Mouse (Mus musculus): Measurements from ENCODE around the gene Ifi205. TPM values are rescaled to one million over a fixed set of nuclear protein-coding genes. Genes with fewer than 3 reads are reported as not detected.
"Not testable (repeated sequence)": the region's sequence is repeated elsewhere in the genome, so short reads cannot be mapped to it uniquely, and the experiment has no call there.

Ifi205 gene
- polyA plus RNA-seq, 1 experiment from 2014 or later = 0.16 TPM

- Histone ChIP-seq H3K4me3 (no peak overlapping the region), H3K9me3 (no peaks in the 10 kb centered on the region), H3K4me1 (replicated peaks) (no peaks in the 10 kb centered on the region), H3K36me3 (no peaks in the 10 kb centered on the region), H3K27ac (no peak overlapping the region), H3K27me3 (ENCODE audit: insufficient read depth, poor library complexity, severe bottlenecking) (no peaks in the 10 kb centered on the region)
- DNase-seq (ENCODE audit: low spot score) = no peak
- WGBS = 97% methylated on average over 3 of the region's 3 CpGs
Observed at GRCm38 (mm10) chr1:174038480-174038879, 6.9 kb upstream of the Ifi205 start.

- WGBS = 71% methylated on average over 4 of the region's 4 CpGs
- no peaks in the 10 kb centered on the region for H3K36me3 ChIP-seq
- H3K27me3 ChIP-seq (ENCODE audit: insufficient read depth, poor library complexity, severe bottlenecking) = no peaks in the 10 kb centered on the region
- no peaks in the 10 kb centered on the region for H3K4me1 ChIP-seq (replicated peaks)
- H3K9me3 ChIP-seq = no peaks in the 10 kb centered on the region
- no peak overlapping the region for H3K27ac ChIP-seq
- H3K4me3 ChIP-seq = no peak overlapping the region
- DNase-seq (ENCODE audit: low spot score) = no peak
Observed at GRCm38 (mm10) chr1:174035841-174036240, 4.2 kb upstream of the Ifi205 start.

- H3K36me3 ChIP-seq; H3K4me1 ChIP-seq (replicated peaks); H3K27ac ChIP-seq; H3K27me3 ChIP-seq (ENCODE audit: insufficient read depth, poor library complexity, severe bottlenecking); H3K4me3 ChIP-seq; DNase-seq (ENCODE audit: low spot score); H3K9me3 ChIP-seq: not testable (repeated sequence)
Observed at GRCm38 (mm10) chr1:174007050-174007449, 24.6 kb downstream of the Ifi205 start.

GRCm38 (mm10) chr1:174004352-174005109 lies 27.1 kb downstream of the Ifi205 start:
- not testable (repeated sequence) for H3K27ac ChIP-seq; H3K9me3 ChIP-seq; H3K4me1 ChIP-seq (replicated peaks); H3K4me3 ChIP-seq; H3K27me3 ChIP-seq (ENCODE audit: insufficient read depth, poor library complexity, severe bottlenecking); DNase-seq (ENCODE audit: low spot score); H3K36me3 ChIP-seq
- WGBS = 84% methylated on average over 2 of the region's 3 CpGs

GRCm38 (mm10) chr1:173995003-173995402 lies 36.6 kb downstream of the Ifi205 start:
- Histone ChIP-seq H3K27me3 (ENCODE audit: insufficient read depth, poor library complexity, severe bottlenecking) (no peaks in the 10 kb centered on the region), H3K4me1 (replicated peaks) (no peaks in the 10 kb centered on the region), H3K4me3 (no peak overlapping the region), H3K36me3 (no peaks in the 10 kb centered on the region), H3K9me3 (no peaks in the 10 kb centered on the region), H3K27ac (no peak overlapping the region)
- DNase-seq (ENCODE audit: low spot score) = no peak
- 88% methylated on average over 4 of the region's 4 CpGs for WGBS

- not testable (repeated sequence) for H3K36me3 ChIP-seq; H3K27ac ChIP-seq; DNase-seq (ENCODE audit: low spot score); H3K27me3 ChIP-seq (ENCODE audit: insufficient read depth, poor library complexity, severe bottlenecking); H3K4me3 ChIP-seq; H3K4me1 ChIP-seq (replicated peaks); H3K9me3 ChIP-seq
- 88% methylated on average over 6 of the region's 6 CpGs for WGBS
Observed at GRCm38 (mm10) chr1:173982694-173983305, 48.8 kb downstream of the Ifi205 start, which contains the start of gene Ifi202b. Ifi202b (minus strand) TSS chr1:173982744.

- H3K4me1 ChIP-seq (replicated peaks); H3K27me3 ChIP-seq (ENCODE audit: insufficient read depth, poor library complexity, severe bottlenecking); H3K27ac ChIP-seq; H3K4me3 ChIP-seq; DNase-seq (ENCODE audit: low spot score); H3K36me3 ChIP-seq; H3K9me3 ChIP-seq: not testable (repeated sequence)
- 64% methylated on average over 3 of the region's 3 CpGs for WGBS
Observed at GRCm38 (mm10) chr1:173981038-173981437, 50.6 kb downstream of the Ifi205 start.

GRCm38 (mm10) chr1:173977622-173978021 lies 54.0 kb downstream of the Ifi205 start:
- Histone ChIP-seq H3K27ac (no peak overlapping the region), H3K27me3 (ENCODE audit: insufficient read depth, poor library complexity, severe bottlenecking) (no peaks in the 10 kb centered on the region), H3K9me3 (no peaks in the 10 kb centered on the region), H3K4me3 (no peak overlapping the region), H3K36me3 (no peaks in the 10 kb centered on the region), H3K4me1 (replicated peaks) (no peaks in the 10 kb centered on the region)
- DNase-seq (ENCODE audit: low spot score) = no peak

GRCm38 (mm10) chr1:173973111-173973510 lies 58.5 kb downstream of the Ifi205 start:
- DNase-seq (ENCODE audit: low spot score) = no peak
- H3K4me3 ChIP-seq = no peak overlapping the region
- H3K27ac ChIP-seq = no peak overlapping the region
- no peaks in the 10 kb centered on the region for H3K9me3 ChIP-seq
- H3K36me3 ChIP-seq = no peaks in the 10 kb centered on the region
- no peaks in the 10 kb centered on the region for H3K4me1 ChIP-seq (replicated peaks)
- no peaks in the 10 kb centered on the region for H3K27me3 ChIP-seq (ENCODE audit: insufficient read depth, poor library complexity, severe bottlenecking)

Other genes starting within 250 kb of the Ifi205 start
- 0.24 TPM in 1 of 2 replicates, not detected in the other for gene Ifi211, start 118.8 kb downstream of the Ifi205 start, polyA plus RNA-seq (2016; fragmentation: Nextera tagmentation; extraction: Ambion mirVana)
- 0.26 TPM in 1 of 2 replicates, not detected in the other for gene Mndal, start 89.3 kb downstream of the Ifi205 start, polyA plus RNA-seq (2016; fragmentation: Nextera tagmentation; extraction: Ambion mirVana)
- not detected in 2 replicates for gene Ifi203, start 89.1 kb downstream of the Ifi205 start, polyA plus RNA-seq (2016; fragmentation: Nextera tagmentation; extraction: Ambion mirVana)
- gene Ifi202b, start 49.1 kb downstream of the Ifi205 start, polyA plus RNA-seq (2016; fragmentation: Nextera tagmentation; extraction: Ambion mirVana) = not detected in 2 replicates
- gene Olfr433, start 8.9 kb upstream of the Ifi205 start, polyA plus RNA-seq (2016; fragmentation: Nextera tagmentation; extraction: Ambion mirVana) = not detected in 2 replicates
- not detected in 2 replicates for gene Olfr432, start 17.4 kb upstream of the Ifi205 start, polyA plus RNA-seq (2016; fragmentation: Nextera tagmentation; extraction: Ambion mirVana)
- not detected in 2 replicates for gene Olfr430, start 34.8 kb upstream of the Ifi205 start, polyA plus RNA-seq (2016; fragmentation: Nextera tagmentation; extraction: Ambion mirVana)
- gene Olfr429, start 52.5 kb upstream of the Ifi205 start, polyA plus RNA-seq (2016; fragmentation: Nextera tagmentation; extraction: Ambion mirVana) = not detected in 2 replicates
- not detected in 2 replicates for gene Olfr427, start 65.1 kb upstream of the Ifi205 start, polyA plus RNA-seq (2016; fragmentation: Nextera tagmentation; extraction: Ambion mirVana)
- gene Olfr231, start 89.4 kb upstream of the Ifi205 start, polyA plus RNA-seq (2016; fragmentation: Nextera tagmentation; extraction: Ambion mirVana) = not detected in 2 replicates
- not detected in 2 replicates for gene Olfr424, start 99.7 kb upstream of the Ifi205 start, polyA plus RNA-seq (2016; fragmentation: Nextera tagmentation; extraction: Ambion mirVana)
- not detected in 2 replicates for gene Olfr420, start 123.8 kb upstream of the Ifi205 start, polyA plus RNA-seq (2016; fragmentation: Nextera tagmentation; extraction: Ambion mirVana)
- 0.78 and 1.5 TPM in 2 replicates for gene Spta1, start 141.0 kb upstream of the Ifi205 start, polyA plus RNA-seq (2016; fragmentation: Nextera tagmentation; extraction: Ambion mirVana)
- gene Olfr419, start 220.3 kb upstream of the Ifi205 start, polyA plus RNA-seq (2016; fragmentation: Nextera tagmentation; extraction: Ambion mirVana) = not detected in 2 replicates

Data from hindbrain, embryonic 10.5 days (tissue).